Mouse (Mus musculus) intestine, embryonic 15.5 days (tissue): ENCODE results near the gene Pcdh9. TPM values are rescaled to one million over a fixed set of nuclear protein-coding genes. Genes with fewer than 3 reads are reported as not detected.

Source experiments
- ATAC-seq: fragments of 200-750 bp; cut with Nextera tagmentation; 2 replicates; pipeline ENCODE4 v1.8.0; 2017; ENCODE audit warnings: moderate TSS enrichment, moderate library complexity
- H3K27ac ChIP-seq: fragments of 300-500 bp; sonication (generic); 2 replicates; pipeline ENCODE4 v1.5.1; 2015; ENCODE audit warnings: mild to moderate bottlenecking, inconsistent platforms
- H3K27me3 ChIP-seq: fragments of 300-500 bp; sonication (generic); replicated peaks from 2 replicates; pipeline ENCODE4 v1.6.1; 2015; ENCODE audit warnings: inconsistent platforms
- H3K36me3 ChIP-seq: fragments of 300-500 bp; sonication (generic); 2 replicates; pipeline ENCODE4 v1.6.1; 2015; ENCODE audit warnings: inconsistent platforms
- H3K4me1 ChIP-seq: fragments of 300-500 bp; sonication (generic); replicated peaks from 2 replicates; pipeline ENCODE4 v1.6.1; 2015; ENCODE audit warnings: inconsistent platforms
- H3K4me2 ChIP-seq: fragments of 300-500 bp; sonication (generic); replicated peaks from 2 replicates; pipeline ENCODE4 v1.6.1; 2015; ENCODE audit warnings: mild to moderate bottlenecking, inconsistent platforms
- H3K4me3 ChIP-seq: fragments of 300-500 bp; sonication (generic); replicated peaks from 2 replicates; pipeline ENCODE4 v1.5.1; 2015; ENCODE audit warnings: inconsistent platforms
- H3K9ac ChIP-seq: fragments of 300-500 bp; sonication (generic); 2 replicates; pipeline ENCODE4 v1.6.1; 2015; ENCODE audit warnings: inconsistent platforms
- H3K9me3 ChIP-seq: fragments of 300-500 bp; sonication (generic); 2 replicates; pipeline ENCODE4 v1.6.1; 2016; ENCODE audit warnings: inconsistent platforms
- WGBS: fragments of 180-500 bp; shearing (Covaris S2); methylation state at CpG from one replicate; pipeline ENCODE4 v1.1.7; 2015; 5-methylcytosine and 5-hydroxymethylcytosine counted together
- polyA plus RNA-seq: library from polyadenylated mRNA; unstranded; fragments of >200 nt; fragmentation: Nextera tagmentation; extraction: Ambion mirVana; gene quantifications from 2 replicates; pipeline ENCODE4 v1.2.1, GENCODE M21; 2015

The Pcdh9 gene
- polyA plus RNA-seq, 1 experiment from 2014 or later = 15.6 TPM

DNA sequence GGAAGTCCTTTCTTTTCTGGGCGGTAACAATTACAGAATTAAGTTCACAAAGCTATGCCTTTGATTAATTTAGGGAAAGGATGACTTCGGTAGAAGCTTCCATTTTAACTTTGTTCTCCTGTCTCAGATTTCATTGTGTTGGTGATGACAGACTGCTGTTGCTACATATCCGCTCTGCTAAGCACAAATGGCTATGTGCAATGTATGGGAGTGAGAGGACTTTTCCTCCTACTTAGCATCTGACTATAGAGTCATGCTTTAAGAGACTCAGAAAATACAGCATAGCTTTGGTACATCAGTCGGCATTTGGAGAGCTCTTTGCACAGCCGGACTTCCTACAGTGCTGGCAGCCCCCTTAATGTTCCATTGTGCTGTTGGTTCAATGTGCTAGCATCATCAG is 818.1 kb downstream of the Pcdh9 start:
- Histone ChIP-seq H3K27ac (no peak overlapping the region), H3K27me3 (no peaks in the 10 kb centered on the region), H3K4me1 (no peaks in the 10 kb centered on the region), H3K9ac (no peak overlapping the region), H3K36me3 (no peaks in the 10 kb centered on the region), H3K4me2 (no peak overlapping the region), H3K9me3 (no peaks in the 10 kb centered on the region), H3K4me3 (no peak overlapping the region)
- WGBS = 85% methylated on average over 5 of the region's 5 CpGs
- no peak for ATAC-seq

DNA sequence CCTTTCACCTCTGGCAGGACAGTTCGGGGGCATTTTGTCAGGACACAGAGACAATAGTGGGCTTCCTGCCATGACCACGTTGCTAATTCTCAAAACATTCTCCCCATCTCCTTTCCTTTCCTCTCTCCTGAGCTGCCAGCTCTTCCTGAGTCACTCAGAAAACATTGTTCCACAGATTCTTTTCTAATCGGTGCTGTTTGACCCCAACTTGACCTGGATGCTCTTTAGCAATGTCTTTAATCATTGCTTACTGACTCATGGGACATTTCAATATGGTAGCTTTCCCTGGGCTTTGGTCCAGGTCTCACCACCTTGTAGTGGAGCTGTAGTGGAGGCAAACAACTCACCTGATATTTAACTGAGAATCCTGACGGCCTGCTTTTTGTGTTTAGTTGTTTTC is 820.3 kb downstream of the Pcdh9 start:
- Histone ChIP-seq H3K27ac (no peak overlapping the region), H3K9ac (no peak overlapping the region), H3K9me3 (no peaks in the 10 kb centered on the region), H3K36me3 (no peaks in the 10 kb centered on the region), H3K4me3 (no peak overlapping the region), H3K4me1 (no peaks in the 10 kb centered on the region), H3K4me2 (no peak overlapping the region), H3K27me3 (no peaks in the 10 kb centered on the region)
- 41% methylated on average over 4 of the region's 4 CpGs for WGBS
- no peak for ATAC-seq

DNA sequence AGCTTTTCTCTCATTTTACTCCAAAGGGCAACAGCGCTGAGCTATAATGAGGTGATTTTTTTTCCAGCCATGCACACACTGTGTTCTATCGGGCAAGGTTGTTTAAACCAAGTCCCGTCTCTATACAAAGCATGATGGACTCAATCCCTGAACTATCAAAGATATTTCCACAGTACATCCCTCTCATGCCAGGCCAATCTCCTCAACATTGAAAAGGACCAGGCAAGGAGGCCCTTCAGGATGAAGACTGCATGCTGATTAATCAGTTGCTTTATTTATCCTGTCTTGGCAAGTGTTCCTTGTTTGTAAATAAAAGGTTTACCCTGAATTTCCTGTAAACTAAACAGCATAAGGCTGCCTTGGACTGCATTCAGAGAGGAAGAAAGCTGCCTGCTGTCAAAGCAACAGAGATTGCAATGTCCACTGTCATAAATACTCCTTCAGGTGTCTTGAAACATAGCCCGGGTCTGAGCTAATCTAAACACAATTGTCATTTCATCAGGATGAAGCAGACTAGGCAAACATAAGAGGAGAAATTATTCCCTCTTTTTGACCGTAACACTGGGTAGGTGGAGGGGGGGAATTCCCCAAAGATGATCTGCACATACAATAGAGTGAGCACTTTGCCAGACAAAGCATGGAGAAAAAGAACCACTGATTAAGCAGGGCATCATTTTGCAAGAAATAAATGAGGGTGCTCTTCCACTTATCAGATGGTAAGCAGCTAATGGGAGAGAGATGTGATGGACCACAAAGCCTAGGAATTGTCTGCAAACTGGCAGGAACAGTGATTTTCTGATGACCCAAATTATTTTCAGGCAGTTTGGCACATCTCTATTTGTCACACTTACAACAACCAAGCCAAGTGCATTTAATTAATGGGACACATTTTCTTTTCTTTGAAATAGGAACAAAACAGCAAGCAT is 822.8 kb downstream of the Pcdh9 start:
- Histone ChIP-seq H3K27ac (no peak overlapping the region), H3K27me3 (no peaks in the 10 kb centered on the region), H3K4me1 (no peaks in the 10 kb centered on the region), H3K36me3 (no peaks in the 10 kb centered on the region), H3K9ac (no peak overlapping the region), H3K9me3 (no peaks in the 10 kb centered on the region), H3K4me2 (no peak overlapping the region), H3K4me3 (no peak overlapping the region)
- 0 out of 2 replicates have a peak, but pooled peaks have one; percentile 12 for ATAC-seq
- WGBS = 48% methylated on average over 5 of the region's 5 CpGs

DNA sequence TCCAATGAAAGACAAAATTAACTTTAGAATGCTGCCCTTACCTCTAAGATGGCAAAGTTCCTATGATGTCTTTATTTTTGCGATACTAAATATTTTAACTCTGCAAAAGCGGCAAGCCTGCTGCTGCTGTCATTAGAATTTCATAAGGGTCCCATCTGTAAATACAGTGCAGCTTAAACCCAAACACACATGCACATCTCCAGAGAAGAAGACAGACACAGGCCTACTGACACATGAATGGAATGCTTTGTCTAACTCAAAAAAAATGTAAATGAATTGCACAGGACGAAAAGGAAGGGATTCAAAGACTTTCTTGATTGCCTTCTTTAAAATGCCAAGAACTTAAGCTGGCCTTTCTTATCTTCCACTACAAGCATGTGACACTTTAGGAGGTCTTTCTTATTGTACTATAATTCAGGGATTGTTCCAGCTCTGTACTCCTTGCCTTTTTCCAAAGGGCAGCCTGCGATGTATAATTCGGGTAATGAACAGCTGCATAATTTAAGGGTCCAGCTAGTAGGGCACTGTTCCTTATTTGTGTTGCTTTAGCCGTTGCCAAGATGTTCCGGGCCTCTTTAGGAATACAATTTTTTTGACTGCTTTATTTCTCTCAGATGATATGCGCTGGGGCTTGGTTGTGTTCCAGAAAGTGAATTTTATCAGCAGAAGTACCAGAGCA is 823.6 kb downstream of the Pcdh9 start:
- H3K36me3 ChIP-seq = no peaks in the 10 kb centered on the region
- 47% methylated on average over 8 of the region's 8 CpGs for WGBS
- H3K4me2 ChIP-seq = no peak overlapping the region
- ATAC-seq = peak; percentile 36; the same call in 1 of the 2 replicates
- H3K9ac ChIP-seq = no peak overlapping the region
- no peak overlapping the region for H3K27ac ChIP-seq
- no peaks in the 10 kb centered on the region for H3K9me3 ChIP-seq
- no peaks in the 10 kb centered on the region for H3K4me1 ChIP-seq
- no peaks in the 10 kb centered on the region for H3K27me3 ChIP-seq
- no peak overlapping the region for H3K4me3 ChIP-seq

DNA sequence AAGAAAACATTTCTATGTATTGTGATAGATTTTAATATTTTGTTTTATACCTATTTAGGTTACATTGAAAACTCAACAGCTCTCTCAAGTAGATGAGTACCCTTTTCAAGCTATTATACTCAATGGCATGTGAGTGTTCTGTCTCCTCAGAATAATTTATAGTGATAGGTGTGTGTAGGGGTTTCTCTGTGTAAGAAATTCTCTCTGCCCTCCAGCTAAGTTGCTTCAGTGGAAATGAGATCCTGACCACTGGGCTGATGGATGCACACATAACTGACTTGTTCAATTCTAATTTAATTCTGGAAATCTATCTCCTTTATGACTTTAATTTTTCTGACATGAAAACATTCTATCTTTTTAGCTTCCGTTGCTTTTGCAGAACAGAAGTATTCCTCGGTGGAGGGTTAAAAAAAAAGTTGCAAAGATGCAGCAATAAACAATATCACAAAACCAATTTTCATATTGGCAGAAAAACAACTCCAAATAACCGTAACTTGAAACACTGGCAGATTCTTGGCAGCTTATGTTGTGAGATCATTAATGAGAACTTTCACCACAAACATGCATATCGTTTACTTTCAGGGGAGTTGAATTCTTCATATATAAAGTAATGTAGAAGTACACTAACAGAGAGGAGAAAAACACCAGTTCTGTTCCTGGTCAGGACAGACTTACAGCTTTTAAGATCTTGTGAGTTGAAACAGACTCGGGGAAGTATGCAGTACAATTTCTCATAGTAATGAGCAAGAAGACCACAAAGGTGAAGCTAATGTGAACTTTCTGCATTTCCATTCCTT is 828.5 kb downstream of the Pcdh9 start:
- H3K36me3 ChIP-seq = no peaks in the 10 kb centered on the region
- H3K4me3 ChIP-seq = no peak overlapping the region
- ATAC-seq = no peak
- H3K9me3 ChIP-seq = no peaks in the 10 kb centered on the region
- H3K4me2 ChIP-seq = no peak overlapping the region
- H3K4me1 ChIP-seq = no peaks in the 10 kb centered on the region
- H3K9ac ChIP-seq = no peak overlapping the region
- 61% methylated on average over 5 of the region's 5 CpGs for WGBS
- H3K27ac ChIP-seq = no peak overlapping the region
- H3K27me3 ChIP-seq = no peaks in the 10 kb centered on the region

DNA sequence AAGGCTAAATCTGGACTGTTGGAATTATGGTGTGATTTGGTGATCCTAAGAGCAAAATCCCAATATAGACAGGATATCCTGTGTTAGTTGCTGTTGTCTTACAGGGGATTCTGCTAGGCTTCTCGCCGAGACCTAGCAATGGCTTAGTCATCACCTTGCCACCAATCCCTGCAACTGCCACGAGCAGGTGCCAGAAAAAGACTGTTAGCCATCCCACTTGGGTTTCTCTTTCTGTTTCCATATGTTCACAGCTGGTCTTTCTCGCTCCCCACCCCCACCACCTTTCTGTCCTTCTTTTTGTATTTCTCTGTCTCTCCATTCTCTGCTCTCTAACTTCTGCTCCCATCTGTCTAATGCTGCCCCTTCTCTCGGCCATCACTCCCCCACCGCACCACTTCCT is 831.7 kb downstream of the Pcdh9 start:
- no peak overlapping the region for H3K4me3 ChIP-seq
- no peak overlapping the region for H3K9ac ChIP-seq
- no peaks in the 10 kb centered on the region for H3K9me3 ChIP-seq
- no peak overlapping the region for H3K27ac ChIP-seq
- WGBS = 88% methylated on average over 6 of the region's 6 CpGs
- H3K4me1 ChIP-seq = no peaks in the 10 kb centered on the region
- ATAC-seq = no peak
- H3K27me3 ChIP-seq = no peaks in the 10 kb centered on the region
- H3K36me3 ChIP-seq = no peaks in the 10 kb centered on the region
- H3K4me2 ChIP-seq = no peak overlapping the region

DNA sequence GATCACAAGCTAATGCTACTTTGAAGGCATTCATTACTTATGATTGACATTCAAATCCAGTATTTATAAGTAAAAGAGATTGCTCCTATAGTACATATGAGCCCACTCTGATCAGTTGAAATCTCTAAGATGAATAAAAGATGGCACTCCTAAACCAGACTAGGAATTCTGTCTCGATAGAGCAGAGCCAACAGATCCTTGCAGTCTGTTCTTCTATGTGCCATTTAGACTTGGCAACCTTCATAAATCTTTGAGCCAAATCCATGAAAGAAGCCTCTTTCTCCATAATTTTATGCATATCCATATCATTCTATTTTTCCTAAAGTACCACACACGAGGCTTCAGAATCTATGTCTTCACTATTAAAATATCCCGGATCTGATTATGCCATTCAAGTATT is 834.5 kb downstream of the Pcdh9 start:
- WGBS = 90% methylated on average over 3 of the region's 3 CpGs

DNA sequence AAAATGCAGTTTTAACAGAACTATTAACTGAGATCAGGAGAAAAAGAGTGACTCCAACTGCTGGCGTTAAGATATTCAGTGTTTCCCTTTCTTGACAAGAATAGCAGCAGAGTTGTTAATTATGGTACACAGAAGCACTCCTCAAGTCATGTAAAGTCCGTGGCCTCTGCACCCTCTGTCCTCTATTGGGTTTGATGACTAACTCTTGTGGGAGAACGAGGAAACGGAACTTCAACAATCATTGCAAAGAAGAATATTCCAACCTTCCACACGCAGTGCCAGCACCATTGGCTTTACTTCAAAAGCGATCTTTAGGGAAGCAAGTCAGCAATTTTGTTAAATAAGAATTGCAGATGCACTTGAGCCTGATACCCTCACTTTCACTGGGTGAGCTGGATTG is 849.9 kb downstream of the Pcdh9 start:
- no peak overlapping the region for H3K27ac ChIP-seq
- H3K27me3 ChIP-seq = no peaks in the 10 kb centered on the region
- H3K36me3 ChIP-seq = no peaks in the 10 kb centered on the region
- no peak for ATAC-seq
- no peak overlapping the region for H3K4me2 ChIP-seq
- no peaks in the 10 kb centered on the region for H3K4me1 ChIP-seq
- H3K9me3 ChIP-seq = no peaks in the 10 kb centered on the region
- WGBS = 56% methylated on average over 6 of the region's 6 CpGs
- no peak overlapping the region for H3K4me3 ChIP-seq
- H3K9ac ChIP-seq = no peak overlapping the region

More for the DNA sequence above, 834.5 kb downstream of the Pcdh9 start:
- Histone ChIP-seq H3K4me2 (no peak overlapping the region), H3K4me3 (no peak overlapping the region), H3K9me3 (no peaks in the 10 kb centered on the region), H3K27me3 (no peaks in the 10 kb centered on the region), H3K27ac (no peak overlapping the region), H3K36me3 (no peaks in the 10 kb centered on the region), H3K9ac (no peak overlapping the region), H3K4me1 (no peaks in the 10 kb centered on the region)
- no peak for ATAC-seq

DNA sequence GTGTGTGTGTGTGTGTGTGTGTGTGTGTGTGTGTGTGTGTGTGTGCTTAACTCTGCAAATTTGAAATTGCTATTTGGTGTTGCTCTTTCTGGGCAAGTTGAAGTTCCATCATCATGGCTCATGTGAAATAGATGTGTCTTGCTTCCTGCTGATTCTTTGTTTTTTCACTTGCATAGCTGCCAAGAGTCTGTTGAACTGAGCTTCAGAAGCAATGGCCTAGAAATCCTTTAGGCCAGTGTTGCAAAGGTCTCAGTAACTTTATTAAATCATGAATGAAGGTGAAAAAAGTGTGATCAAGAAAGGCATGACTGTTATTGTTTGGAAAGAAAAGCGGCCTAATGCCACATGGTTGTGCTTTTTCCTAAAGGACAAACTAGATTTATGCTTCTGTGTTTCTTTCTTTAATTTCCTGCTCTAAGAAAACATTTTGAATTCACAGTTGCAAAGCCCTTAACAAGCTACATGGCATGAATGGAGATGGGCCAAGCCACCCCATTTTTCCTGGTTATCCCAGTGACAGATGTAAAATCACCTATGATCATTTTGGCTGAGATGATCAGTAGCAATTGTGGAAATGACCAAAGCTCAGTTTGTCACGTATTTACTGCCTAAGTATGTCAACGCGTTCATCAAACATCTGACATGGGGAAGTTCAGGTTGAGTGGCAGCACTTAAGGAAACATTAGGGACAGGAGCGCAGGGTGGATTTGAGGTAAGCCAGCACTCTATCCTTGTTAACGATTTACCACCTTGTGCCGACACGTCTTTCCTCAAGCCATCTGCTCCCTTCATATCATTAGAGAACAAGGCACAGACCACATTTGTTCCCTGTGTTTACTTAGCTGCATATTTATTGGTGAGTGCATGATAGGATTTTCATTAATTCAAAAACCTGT is 850.9 kb downstream of the Pcdh9 start:
- ATAC-seq = peak; percentile 39; the same call in 1 of the 2 replicates
- H3K4me3 ChIP-seq = no peak overlapping the region
- H3K27ac ChIP-seq = no peak overlapping the region
- no peaks in the 10 kb centered on the region for H3K27me3 ChIP-seq
- no peaks in the 10 kb centered on the region for H3K36me3 ChIP-seq
- no peak overlapping the region for H3K4me2 ChIP-seq
- H3K9ac ChIP-seq = no peak overlapping the region
- 57% methylated on average over 8 of the region's 8 CpGs for WGBS
- no peaks in the 10 kb centered on the region for H3K9me3 ChIP-seq
- H3K4me1 ChIP-seq = no peaks in the 10 kb centered on the region

DNA sequence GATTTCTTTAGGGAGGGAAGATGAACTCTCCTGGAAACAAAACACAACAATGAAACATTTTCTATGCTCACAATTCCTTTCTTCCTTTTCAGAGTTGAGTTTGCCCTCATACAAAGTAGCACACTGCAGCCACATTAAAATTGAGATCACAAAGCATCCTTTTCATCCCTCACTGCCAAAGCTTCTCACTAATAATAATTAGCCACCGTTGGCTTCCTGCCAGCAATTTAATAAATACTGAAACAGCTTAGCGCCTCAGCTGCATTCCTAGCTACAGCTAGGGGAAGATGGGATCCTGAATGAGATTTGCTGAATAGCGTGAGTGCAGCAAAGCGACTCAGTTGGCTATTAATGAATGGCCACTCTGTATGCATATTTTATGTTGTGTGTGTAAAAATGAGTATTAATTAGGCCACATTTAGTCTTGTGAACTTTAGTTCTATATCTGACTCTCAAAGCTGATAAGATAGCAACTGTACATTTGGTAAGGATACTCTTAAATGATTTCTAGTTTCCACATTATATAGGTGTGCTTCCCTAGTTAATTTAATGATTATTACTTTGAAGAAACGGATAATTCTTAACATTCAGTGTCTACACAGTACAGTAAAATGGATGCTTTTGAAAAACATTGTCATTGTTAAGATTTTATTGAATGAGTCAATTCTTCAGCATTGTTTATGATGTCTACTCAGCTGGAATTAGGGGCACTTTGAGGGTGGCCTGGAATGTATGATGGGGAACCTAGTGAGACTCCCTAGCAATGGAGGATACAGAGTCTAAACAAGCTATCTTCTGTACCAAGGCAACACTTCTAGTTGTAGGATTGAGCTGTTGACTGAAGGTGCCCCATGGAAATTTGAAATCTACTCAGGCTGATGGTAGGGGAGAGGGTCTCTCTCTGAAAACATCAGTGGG is 881.1 kb downstream of the Pcdh9 start:
- WGBS = 68% methylated on average over 5 of the region's 5 CpGs
- Histone ChIP-seq H3K4me1 (no peaks in the 10 kb centered on the region), H3K9me3 (no peaks in the 10 kb centered on the region), H3K36me3 (no peaks in the 10 kb centered on the region), H3K4me3 (no peak overlapping the region), H3K27me3 (no peaks in the 10 kb centered on the region), H3K9ac (no peak overlapping the region), H3K27ac (no peak overlapping the region), H3K4me2 (no peak overlapping the region)
- ATAC-seq = no peak
